Mouse (Mus musculus): ENCODE results near the gene 1600012H06Rik.
A peak's percentile ranks its signal among the peaks of the same experiment; 100 is the strongest.
"Not testable (repeated sequence)": the region's sequence is repeated elsewhere in the genome, so short reads cannot be mapped to it uniquely, and the experiment has no call there.

1600012H06Rik gene

DNA sequence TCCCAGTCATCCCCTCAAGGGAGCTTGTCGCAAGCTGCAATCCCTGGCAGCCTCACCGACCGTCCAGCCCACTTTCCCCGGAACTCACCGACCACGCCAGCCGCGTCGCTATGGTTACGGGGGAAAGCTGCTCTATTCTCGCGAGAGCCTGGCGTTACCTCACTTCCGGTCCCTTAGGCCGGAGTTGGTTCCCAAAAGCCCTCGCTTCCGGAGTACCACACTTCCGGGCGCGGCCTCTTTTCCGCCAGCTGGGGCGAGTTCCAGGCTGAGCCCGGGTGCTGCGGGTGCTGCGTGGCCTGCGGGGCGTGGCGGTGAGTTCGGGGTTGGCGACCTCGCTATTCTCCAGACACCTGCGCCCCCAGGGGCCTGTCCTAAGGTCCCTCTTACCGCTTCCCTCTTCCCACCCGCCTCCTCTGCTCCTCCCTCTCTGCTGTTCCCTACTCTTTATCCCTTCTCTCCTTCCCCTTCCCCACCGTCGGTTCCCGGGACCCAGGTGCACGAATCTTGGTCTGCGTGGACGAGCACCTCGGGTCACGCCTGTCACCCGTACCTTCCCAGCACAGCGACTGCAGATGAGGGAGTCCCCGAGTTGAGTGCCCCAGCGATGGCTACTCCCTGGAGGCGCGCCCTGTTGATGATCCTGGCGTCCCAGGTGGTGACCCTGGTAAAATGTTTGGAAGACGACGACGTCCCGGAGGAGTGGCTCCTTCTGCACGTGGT lies at the start of gene 1600012H06Rik, which contains the start of gene Wdr27:
Gene 1600012H06Rik (plus strand): TSS at position 176 of the 720 bp plus-strand sequence.
Gene Wdr27 (minus strand): TSS at position 150 of the 720 bp plus-strand sequence.
- peak; percentile 96 to 98 for DNase-seq (ENCODE audit: low spot score in 2 of 2)

- DNase-seq (ENCODE audit: low spot score in 2 of 2): not testable (repeated sequence)
These were observed 47.9 kb upstream of the 1600012H06Rik start for GRCm38 (mm10) chr17:14895058-14895457.

- no peak for DNase-seq (ENCODE audit: low spot score in 2 of 2)
These were observed 44.0 kb upstream of the 1600012H06Rik start for GRCm38 (mm10) chr17:14898972-14899371.

GRCm38 (mm10) chr17:14903212-14903611 lies 39.8 kb upstream of the 1600012H06Rik start:
- DNase-seq (ENCODE audit: low spot score in 2 of 2): no peak

DNA sequence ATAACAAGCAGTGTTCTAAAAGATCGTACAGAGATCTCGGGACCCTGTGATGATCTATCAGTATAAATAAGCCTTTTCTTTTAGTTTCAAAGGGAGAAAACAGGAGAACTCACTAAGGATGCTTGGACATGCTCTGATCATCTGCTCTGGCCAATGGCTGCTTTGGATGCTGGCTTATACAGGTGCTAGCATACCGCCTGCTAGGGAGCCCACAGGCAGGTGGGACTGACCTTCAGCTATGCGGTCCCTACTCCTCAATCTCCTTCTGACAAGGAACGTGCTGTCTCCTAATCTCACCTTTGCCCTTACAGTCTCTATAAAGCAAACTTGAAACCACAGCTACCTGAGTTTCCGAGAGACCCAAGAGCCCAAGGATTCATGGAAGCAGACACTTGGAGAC lies 38.8 kb upstream of the 1600012H06Rik start:
- DNase-seq (ENCODE audit: low spot score in 2 of 2): no peak

- DNase-seq (ENCODE audit: low spot score in 2 of 2): peak; percentile 46 to 62
These were observed 38.2 kb upstream of the 1600012H06Rik start for GRCm38 (mm10) chr17:14904637-14905265.

- no peak for DNase-seq (ENCODE audit: low spot score in 2 of 2)
These were observed 36.4 kb upstream of the 1600012H06Rik start for GRCm38 (mm10) chr17:14906611-14907010.

- no peak for DNase-seq (ENCODE audit: low spot score in 2 of 2)
These were observed 35.8 kb upstream of the 1600012H06Rik start for GRCm38 (mm10) chr17:14907136-14907535.

- DNase-seq (ENCODE audit: low spot score in 2 of 2): no peak
These were observed 33.7 kb upstream of the 1600012H06Rik start for GRCm38 (mm10) chr17:14909331-14909730.

DNA sequence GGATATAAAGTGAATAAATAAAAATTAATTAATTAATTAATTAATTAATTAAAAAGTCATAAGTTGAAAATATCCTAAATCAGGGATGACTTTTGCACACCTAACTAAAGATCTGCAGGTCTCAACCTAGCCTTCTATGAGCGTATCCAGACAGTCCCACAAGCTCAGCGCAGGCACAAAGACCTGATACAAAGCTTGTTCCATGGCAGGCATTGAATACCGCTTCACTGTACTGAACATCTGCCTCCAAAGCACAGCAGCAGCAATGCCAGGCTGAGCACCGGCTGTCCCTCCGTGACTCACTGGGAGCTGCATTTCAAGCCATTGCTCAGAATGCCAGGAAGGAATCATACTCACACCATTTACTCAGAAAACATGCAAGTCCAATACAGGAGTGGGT lies 32.2 kb upstream of the 1600012H06Rik start:
- no peak for DNase-seq (ENCODE audit: low spot score in 2 of 2)

DNA sequence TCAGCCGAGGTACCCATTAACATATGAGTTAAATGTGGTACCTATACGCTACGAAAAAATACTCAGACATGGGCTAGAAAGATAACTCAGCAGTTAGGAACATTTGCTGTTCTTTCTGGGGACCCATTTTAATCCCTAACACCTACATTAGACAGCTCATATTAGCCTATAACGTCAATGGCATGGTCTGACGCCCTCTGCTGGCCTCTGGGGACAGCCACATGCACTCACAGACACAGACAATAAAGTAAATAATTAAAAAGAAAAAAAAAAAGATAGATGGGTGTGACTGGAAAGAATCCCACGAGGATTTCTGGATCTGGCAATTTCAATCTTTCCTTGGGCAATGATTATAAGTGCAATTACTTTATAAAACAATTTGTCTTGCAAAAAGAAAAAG lies 30.6 kb upstream of the 1600012H06Rik start:
- DNase-seq (ENCODE audit: low spot score in 2 of 2): no peak

GRCm38 (mm10) chr17:14912981-14913380 lies 30.0 kb upstream of the 1600012H06Rik start:
- no peak for DNase-seq (ENCODE audit: low spot score in 2 of 2)

DNA sequence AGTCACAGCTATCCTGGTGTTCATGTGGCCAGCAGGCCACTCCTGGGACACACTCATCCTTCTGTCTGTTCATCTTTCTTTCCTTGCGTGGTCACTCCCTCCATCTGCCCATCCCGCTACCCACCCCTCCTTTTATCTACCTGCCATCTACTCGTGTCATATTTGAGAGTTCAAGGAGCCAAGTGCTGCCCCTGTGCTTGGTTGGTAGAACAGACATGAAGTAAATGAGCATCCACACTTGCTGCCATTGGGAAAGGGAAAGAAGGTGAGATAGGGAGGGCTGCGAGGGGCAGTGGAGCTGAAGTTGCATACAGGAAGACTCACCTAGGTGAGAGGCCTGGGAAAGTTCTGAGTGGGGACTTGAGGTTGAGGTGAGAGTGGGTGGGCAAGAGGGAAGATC lies 28.6 kb upstream of the 1600012H06Rik start:
- no peak for DNase-seq (ENCODE audit: low spot score in 2 of 2)

- no peak for DNase-seq (ENCODE audit: low spot score in 2 of 2)
These were observed 25.1 kb upstream of the 1600012H06Rik start for GRCm38 (mm10) chr17:14917866-14918265.

GRCm38 (mm10) chr17:14921582-14921981 lies 21.4 kb upstream of the 1600012H06Rik start:
- no peak for DNase-seq (ENCODE audit: low spot score in 2 of 2)

GRCm38 (mm10) chr17:14927644-14928218 lies 15.3 kb upstream of the 1600012H06Rik start:
- no peak for DNase-seq (ENCODE audit: low spot score in 2 of 2)

DNA sequence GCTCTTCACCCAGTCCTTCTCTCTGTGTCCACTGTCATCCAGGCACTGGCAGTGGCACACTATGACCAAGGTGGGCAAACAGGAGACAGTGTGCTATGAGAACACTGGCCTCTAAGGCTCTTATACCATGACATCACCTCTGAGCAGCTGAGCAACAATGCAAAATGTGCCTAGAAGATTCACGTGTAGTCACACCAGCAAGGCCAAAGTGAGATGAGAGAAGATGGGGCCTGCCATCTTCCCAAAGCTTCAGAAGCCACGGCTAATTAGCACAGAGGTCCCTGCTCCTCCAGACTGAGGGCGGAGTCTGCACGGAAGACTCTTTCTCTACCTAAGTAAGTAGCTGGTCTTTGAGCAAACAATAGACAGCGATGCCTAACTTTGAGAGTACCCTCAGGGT lies 14.4 kb upstream of the 1600012H06Rik start:
- DNase-seq (ENCODE audit: low spot score in 2 of 2): no peak

DNA sequence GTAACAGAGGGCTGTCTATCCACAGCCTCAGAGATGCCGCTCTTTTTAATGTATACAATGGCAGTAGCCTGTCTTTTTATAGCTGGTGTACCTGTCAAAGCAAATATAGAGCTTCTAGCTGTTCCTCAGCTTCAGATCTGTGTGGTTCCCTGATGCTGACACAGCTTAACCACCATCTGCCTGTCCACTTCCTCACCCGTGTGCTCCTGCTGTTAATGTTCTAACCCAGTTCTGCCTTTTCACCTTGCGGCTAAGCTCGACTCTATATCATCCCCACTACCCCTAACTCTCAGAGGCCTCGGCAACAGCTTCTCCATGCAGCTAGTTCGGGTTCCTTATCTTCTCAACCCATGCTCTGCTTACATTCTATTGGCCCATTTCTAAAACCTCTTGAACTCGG lies 12.3 kb upstream of the 1600012H06Rik start:
- DNase-seq (ENCODE audit: low spot score in 2 of 2): no peak

DNA sequence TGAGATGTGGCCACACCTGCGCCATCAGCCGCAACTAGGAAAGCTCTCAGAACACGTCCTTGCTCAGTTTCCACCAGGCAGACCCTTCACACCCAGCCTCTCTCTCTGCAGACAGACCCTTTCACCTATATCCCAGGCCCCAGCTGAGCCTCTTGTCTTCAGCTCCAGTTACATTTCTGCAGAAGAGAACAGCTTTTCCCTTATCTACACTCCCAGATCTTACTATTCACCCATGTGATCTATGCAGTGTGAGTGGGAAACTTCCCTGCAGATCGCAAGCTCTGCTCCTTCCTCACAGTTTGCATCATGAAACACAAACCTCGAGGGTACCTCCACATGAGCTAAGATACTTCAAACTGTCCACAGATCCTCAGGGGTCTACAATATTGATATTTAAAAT lies 11.5 kb upstream of the 1600012H06Rik start:
- DNase-seq (ENCODE audit: low spot score in 2 of 2): no peak

GRCm38 (mm10) chr17:14935280-14935679 lies 7.7 kb upstream of the 1600012H06Rik start:
- DNase-seq (ENCODE audit: low spot score in 2 of 2): not testable (repeated sequence)

GRCm38 (mm10) chr17:14935841-14936605 lies 7.0 kb upstream of the 1600012H06Rik start:
- DNase-seq (ENCODE audit: low spot score in 2 of 2): no peak

GRCm38 (mm10) chr17:14942181-14942580 lies 803 bp upstream of the 1600012H06Rik start:
- not testable (repeated sequence) for DNase-seq (ENCODE audit: low spot score in 2 of 2)
